Mouse (Mus musculus) forebrain, embryonic 14.5 days (tissue): ENCODE results near the gene Copa. TPM values are rescaled to one million over a fixed set of nuclear protein-coding genes. Genes with fewer than 3 reads are reported as not detected.

Experiments
- ATAC-seq: fragments of 200-750 bp; cut with Nextera tagmentation; 2 replicates; pipeline ENCODE4 v1.8.0; 2017; ENCODE audit warnings: mild to moderate bottlenecking, moderate library complexity
- DNase-seq: peaks from one replicate; pipeline ENCODE4 v3.0.0-alpha.2; 2015; ENCODE audit warnings: low spot score
- H3K27ac ChIP-seq: fragments of 300-500 bp; sonication (generic); 2 replicates; pipeline ENCODE4 v1.5.1; 2014; ENCODE audit warnings: low read depth, mild to moderate bottlenecking, control low read depth, low read length, moderate library complexity
- H3K27me3 ChIP-seq: fragments of 300-500 bp; sonication (generic); replicated peaks from 2 replicates; pipeline ENCODE4 v1.6.1; 2014; ENCODE audit warnings: low read length, control low read depth, mixed read lengths; ENCODE audit not compliant: control insufficient read depth, insufficient read depth
- H3K36me3 ChIP-seq: fragments of 300-500 bp; sonication (generic); 2 replicates; pipeline ENCODE4 v1.6.1; 2014; ENCODE audit warnings: low read length, control low read depth; ENCODE audit not compliant: control insufficient read depth, insufficient read depth
- H3K4me1 ChIP-seq: fragments of 300-500 bp; sonication (generic); 2 replicates; pipeline ENCODE4 v1.6.1; 2014; ENCODE audit warnings: antibody characterized with exemption, low read length, control low read depth; ENCODE audit not compliant: control insufficient read depth, insufficient read depth
- H3K4me2 ChIP-seq: fragments of 300-500 bp; sonication (generic); 2 replicates; pipeline ENCODE4 v1.6.1; 2014; ENCODE audit warnings: mild to moderate bottlenecking, control low read depth, low read length
- H3K4me3 ChIP-seq: fragments of 300-500 bp; sonication (generic); 2 replicates; pipeline ENCODE4 v1.5.1; 2014; ENCODE audit warnings: low read depth, low read length, control low read depth
- H3K9ac ChIP-seq: fragments of 300-500 bp; sonication (generic); 2 replicates; pipeline ENCODE4 v1.6.1; 2014; ENCODE audit warnings: mild to moderate bottlenecking, low read length, control low read depth, moderate library complexity
- H3K9me3 ChIP-seq: fragments of 300-500 bp; sonication (generic); replicated peaks from 2 replicates; pipeline ENCODE4 v1.6.1; 2016; ENCODE audit warnings: low read length, control low read depth, mixed read lengths; ENCODE audit not compliant: control insufficient read depth
- WGBS: fragments of 180-500 bp; shearing (Covaris S2); extraction: QIAGEN DNeasy Blood & Tissue Kit; methylation state at CpG from one replicate; pipeline ENCODE4 v1.1.7; 2014; 5-methylcytosine and 5-hydroxymethylcytosine counted together
- polyA plus RNA-seq: library from polyadenylated mRNA; unstranded; fragments of >200 nt; fragmentation: Nextera tagmentation; extraction: Ambion mirVana; gene quantifications from 2 replicates; pipeline ENCODE4 v1.2.1, GENCODE M21; 2014

Copa gene
- polyA plus RNA-seq, 1 experiment from 2014 or later, result 123 TPM

GRCm38 (mm10) chr1:172126376-172127347 is 44.3 kb downstream of the Copa start, which contains the start of gene Pex19:
Gene Pex19, plus strand, starts transcription at chr1:172126755.
- Histone ChIP-seq H3K27me3 (no peaks in the 10 kb centered on the region), H3K27ac (no peak within 1 kb of the TSS), H3K4me3 (peak within 1 kb of the TSS; percentile 71), H3K9ac (peak within 1 kb of the TSS; percentile 84), H3K36me3 (peaks cover 53% of the 10 kb centered on the region), H3K9me3 (no peaks in the 10 kb centered on the region), H3K4me2 (peak within 1 kb of the TSS; percentile 75), H3K4me1 (peaks cover 8% of the 10 kb centered on the region)
- DNase-seq, result peak; percentile 97
- 1% methylated on average over 42 of the region's 42 CpGs for WGBS
- ATAC-seq, result peak; percentile 98

- H3K27me3 ChIP-seq, result no peaks in the 10 kb centered on the region
- ATAC-seq, result no peak
- WGBS, result 59% methylated on average over 5 of the region's 5 CpGs
- peak overlapping the region; percentile 75 for H3K4me2 ChIP-seq
- no peak for DNase-seq
- H3K4me1 ChIP-seq, result peaks cover 8% of the 10 kb centered on the region
- H3K4me3 ChIP-seq, result peak overlapping the region; percentile 71
- peak overlapping the region; percentile 84 for H3K9ac ChIP-seq
- H3K27ac ChIP-seq, result no peak overlapping the region
- H3K36me3 ChIP-seq, result peaks cover 53% of the 10 kb centered on the region
- H3K9me3 ChIP-seq, result no peaks in the 10 kb centered on the region
These were observed 45.2 kb downstream of the Copa start for GRCm38 (mm10) chr1:172127487-172127886.

- H3K9ac ChIP-seq, result no peak overlapping the region
- no peak for DNase-seq
- H3K4me3 ChIP-seq, result no peak overlapping the region
- no peaks in the 10 kb centered on the region for H3K9me3 ChIP-seq
- H3K36me3 ChIP-seq, result peaks cover 52% of the 10 kb centered on the region
- H3K27me3 ChIP-seq, result no peaks in the 10 kb centered on the region
- 91% methylated on average over 15 of the region's 15 CpGs for WGBS
- H3K4me2 ChIP-seq, result no peak overlapping the region
- H3K4me1 ChIP-seq, result peaks cover 8% of the 10 kb centered on the region
- ATAC-seq, result no peak
- H3K27ac ChIP-seq, result no peak overlapping the region
These were observed 46.2 kb downstream of the Copa start for GRCm38 (mm10) chr1:172128563-172128962.

- Histone ChIP-seq H3K9ac (no peak overlapping the region), H3K9me3 (no peaks in the 10 kb centered on the region), H3K4me1 (peaks cover 8% of the 10 kb centered on the region), H3K27ac (no peak overlapping the region), H3K4me3 (no peak overlapping the region), H3K36me3 (peaks cover 55% of the 10 kb centered on the region), H3K4me2 (no peak overlapping the region), H3K27me3 (no peaks in the 10 kb centered on the region)
- ATAC-seq (no peak), DNase-seq (peak; percentile 47)
- WGBS, result 69% methylated on average over 2 of the region's 2 CpGs
These were observed 46.8 kb downstream of the Copa start for GRCm38 (mm10) chr1:172129108-172129507.

GRCm38 (mm10) chr1:172129780-172130179 is 47.5 kb downstream of the Copa start:
- H3K9me3 ChIP-seq, result no peaks in the 10 kb centered on the region
- H3K4me2 ChIP-seq, result no peak overlapping the region
- 96% methylated on average over 5 of the region's 5 CpGs for WGBS
- H3K36me3 ChIP-seq, result peaks cover 61% of the 10 kb centered on the region
- H3K9ac ChIP-seq, result no peak overlapping the region
- DNase-seq (no peak), ATAC-seq (no peak)
- no peak overlapping the region for H3K27ac ChIP-seq
- H3K4me1 ChIP-seq, result peaks cover 8% of the 10 kb centered on the region
- no peak overlapping the region for H3K4me3 ChIP-seq
- no peaks in the 10 kb centered on the region for H3K27me3 ChIP-seq

GRCm38 (mm10) chr1:172132319-172132718 is 50.0 kb downstream of the Copa start:
- Histone ChIP-seq H3K4me1 (peaks cover 4% of the 10 kb centered on the region), H3K36me3 (peaks cover 71% of the 10 kb centered on the region), H3K27ac (no peak overlapping the region), H3K4me2 (no peak overlapping the region), H3K9ac (no peak overlapping the region), H3K9me3 (no peaks in the 10 kb centered on the region), H3K27me3 (no peaks in the 10 kb centered on the region), H3K4me3 (no peak overlapping the region)
- DNase-seq (no peak), ATAC-seq (no peak)
- 87% methylated on average over 7 of the region's 7 CpGs for WGBS

GRCm38 (mm10) chr1:172133535-172133934 is 51.2 kb downstream of the Copa start:
- no peaks in the 10 kb centered on the region for H3K4me1 ChIP-seq
- no peak overlapping the region for H3K9ac ChIP-seq
- no peak overlapping the region for H3K4me3 ChIP-seq
- peaks cover 70% of the 10 kb centered on the region for H3K36me3 ChIP-seq
- WGBS, result 88% methylated on average over 7 of the region's 7 CpGs
- H3K9me3 ChIP-seq, result no peaks in the 10 kb centered on the region
- no peaks in the 10 kb centered on the region for H3K27me3 ChIP-seq
- H3K27ac ChIP-seq, result no peak overlapping the region
- DNase-seq (no peak), ATAC-seq (no peak)
- no peak overlapping the region for H3K4me2 ChIP-seq

- no peak for DNase-seq
- Histone ChIP-seq H3K4me1 (no peaks in the 10 kb centered on the region), H3K4me2 (no peak overlapping the region), H3K27me3 (no peaks in the 10 kb centered on the region), H3K9ac (no peak overlapping the region), H3K27ac (no peak overlapping the region), H3K36me3 (peaks cover 64% of the 10 kb centered on the region), H3K9me3 (no peaks in the 10 kb centered on the region), H3K4me3 (no peak overlapping the region)
- WGBS, result 92% methylated on average over 4 of the region's 4 CpGs
- no peak for ATAC-seq
These were observed 51.7 kb downstream of the Copa start for GRCm38 (mm10) chr1:172134072-172134471.

GRCm38 (mm10) chr1:172140160-172140559 is 57.8 kb downstream of the Copa start:
- no peak for DNase-seq
- Histone ChIP-seq H3K27ac (no peak overlapping the region), H3K4me2 (no peak overlapping the region), H3K4me1 (no peaks in the 10 kb centered on the region), H3K9ac (no peak overlapping the region), H3K4me3 (no peak overlapping the region), H3K36me3 (peaks cover 6% of the 10 kb centered on the region; the same call in 1 of the 2 replicates), H3K27me3 (no peaks in the 10 kb centered on the region), H3K9me3 (no peaks in the 10 kb centered on the region)
- WGBS, result 72% methylated on average over 2 of the region's 2 CpGs
- ATAC-seq, result no peak
